Mouse (Mus musculus) kidney, adult 2 months (tissue): ENCODE measurements around the gene Gm20696.

Experiments used
- CTCF ChIP-seq: fragments of 200-500 bp; conservative IDR thresholded peaks from 2 replicates; pipeline ENCODE4 v1.5.1; 2011; ENCODE audit warnings: low read depth, mild to moderate bottlenecking, control low read depth, low read length, moderate library complexity, mixed read lengths; ENCODE audit not compliant: insufficient read depth, insufficient read length
- POLR2A ChIP-seq: fragments of 200-500 bp; IDR thresholded peaks from one replicate; pipeline ENCODE4 v1.6.1; 2011; ENCODE audit warnings: low read depth, low read length, control low read depth

- no peak for TF ChIP-seq POLR2A
- TF ChIP-seq CTCF: no peak
Observed at GRCm38 (mm10) chr6:99301923-99302322, 364.7 kb downstream of the Gm20696 start.
